Mouse (Mus musculus) lung, adult 18-20 months (tissue): Measurements from ENCODE around the gene Cbx4.

ENCODE experiments used
- DNase-seq, 2 experiments: peaks; one replicate each; pipeline ENCODE4 v3.0.0; 2022; ENCODE audit warnings: mixed read lengths in 2 of 2

Gene Cbx4

DNA sequence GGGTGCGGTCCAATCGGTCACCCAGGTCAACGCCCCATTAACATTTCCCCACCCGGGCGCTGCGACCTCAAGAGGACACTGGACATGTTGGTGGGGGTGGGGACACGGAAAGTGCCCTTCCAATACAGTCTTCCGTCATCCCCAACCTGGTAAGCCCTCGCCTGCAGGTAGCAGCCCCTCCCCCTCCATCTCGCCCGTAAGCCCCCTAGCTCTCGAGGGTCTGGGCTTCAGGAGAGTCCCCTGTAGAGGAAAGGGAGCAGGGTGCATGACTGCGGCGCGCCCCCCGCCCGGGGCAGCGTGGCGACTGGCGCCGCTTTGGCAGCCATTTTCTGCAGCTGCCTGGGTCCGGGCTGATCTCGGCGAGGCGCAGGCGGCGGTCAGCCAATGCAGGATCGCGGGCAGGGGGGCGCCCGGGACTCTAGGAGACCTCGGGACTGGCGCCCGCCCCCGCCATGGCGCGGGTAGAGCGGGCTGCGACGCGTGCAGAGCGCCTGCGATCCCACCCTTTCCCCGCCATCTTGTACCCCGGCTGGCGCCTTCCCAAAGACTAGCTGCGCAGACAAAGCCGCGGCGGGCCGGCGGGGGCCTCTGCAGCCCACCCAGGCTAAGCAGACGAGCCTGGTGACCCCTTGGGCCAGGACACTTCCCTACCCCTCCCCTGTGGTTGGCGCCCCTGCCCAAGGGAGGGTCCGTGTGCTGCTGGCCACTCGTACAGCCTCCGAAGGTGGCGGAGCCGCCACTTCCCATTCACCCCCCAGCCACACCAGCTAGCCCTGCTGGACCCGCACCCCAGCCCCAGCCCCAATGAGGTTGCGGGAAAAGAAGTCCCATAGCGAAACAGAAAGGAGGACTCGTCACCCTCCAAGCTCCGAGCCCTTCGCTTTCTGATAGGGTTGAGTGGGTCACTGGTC, 29.5 kb downstream of the Cbx4 start:
- peak; percentile 57 to 58 for DNase-seq

GRCm38 (mm10) chr11:119055571-119056131, 30.4 kb downstream of the Cbx4 start:
- DNase-seq: no peak

DNA sequence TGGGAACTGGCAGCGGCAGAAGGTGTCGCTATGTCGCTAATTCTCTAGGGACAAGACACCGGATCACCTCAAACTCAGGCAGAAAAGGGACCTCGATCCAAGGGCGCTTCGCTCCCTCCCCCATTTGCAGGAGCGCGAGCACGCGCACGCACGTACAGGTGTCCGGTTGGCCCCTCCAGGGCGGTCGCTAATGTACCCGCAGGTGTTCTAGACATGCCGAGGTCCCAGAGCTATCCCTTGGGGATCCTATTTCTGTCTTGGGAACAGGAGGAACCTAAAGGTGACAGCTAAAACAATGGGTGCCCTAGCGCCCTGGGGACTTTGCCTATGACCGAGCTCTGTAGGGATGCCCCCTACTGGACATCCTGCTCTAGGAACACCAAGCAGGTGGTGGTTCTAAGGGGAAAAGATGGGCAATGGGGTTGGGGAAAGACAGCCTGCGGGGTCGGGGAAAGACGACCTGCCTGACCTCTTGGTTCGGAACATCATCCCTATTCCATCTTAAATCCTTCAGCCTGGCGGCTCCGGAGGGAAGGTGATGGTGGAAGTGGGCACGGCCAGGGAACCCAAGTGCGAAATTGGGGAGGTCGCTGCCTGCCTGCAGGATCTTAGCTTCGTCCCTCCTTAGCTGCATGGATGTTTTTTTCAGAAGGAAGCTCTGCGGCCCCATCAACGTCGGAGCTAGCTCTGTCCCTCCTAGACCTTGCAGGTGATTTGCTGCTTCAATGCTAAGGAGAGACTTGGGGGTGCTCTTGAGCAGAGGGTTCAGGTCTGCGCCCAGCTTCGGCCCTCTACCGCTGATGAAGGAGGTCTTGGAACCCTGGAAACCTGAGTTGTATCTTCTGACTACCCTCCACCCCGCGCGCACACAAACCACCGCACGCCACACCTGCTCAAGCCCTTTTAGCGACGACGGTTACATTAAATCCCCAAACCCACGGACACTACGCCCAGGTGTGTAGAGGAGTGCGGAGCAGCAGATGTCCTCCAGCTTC, 31.4 kb downstream of the Cbx4 start:
- DNase-seq: peak in 1 of 2 experiments; percentile 33

- DNase-seq: no peak
These were observed 32.2 kb downstream of the Cbx4 start for GRCm38 (mm10) chr11:119053738-119054350.

DNA sequence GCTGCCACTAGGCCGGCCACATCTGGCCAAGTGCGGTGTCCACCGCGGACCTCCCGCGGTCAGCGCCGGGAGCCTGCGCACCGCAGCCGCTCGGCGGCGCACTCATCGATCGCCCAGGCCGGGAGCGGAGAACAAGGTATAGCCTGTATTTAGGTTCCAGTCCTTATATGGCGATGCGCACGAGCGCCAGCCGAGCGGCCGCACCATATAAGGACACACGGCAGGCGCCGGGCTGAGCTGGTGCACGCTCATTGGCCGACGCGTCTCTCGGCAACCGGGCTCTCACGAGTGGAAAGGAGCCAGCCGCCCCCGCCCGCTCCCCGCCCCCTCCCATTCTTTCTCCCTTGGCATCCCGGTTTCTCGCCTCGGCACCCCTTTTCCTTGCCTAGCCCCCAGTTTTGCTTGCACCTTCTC, 32.8 kb downstream of the Cbx4 start:
- peak; percentile 73 to 75 for DNase-seq

GRCm38 (mm10) chr11:119052661-119053256, 33.3 kb downstream of the Cbx4 start:
- no peak for DNase-seq

- DNase-seq: no peak
These were observed 33.9 kb downstream of the Cbx4 start for GRCm38 (mm10) chr11:119051927-119052660.

DNA sequence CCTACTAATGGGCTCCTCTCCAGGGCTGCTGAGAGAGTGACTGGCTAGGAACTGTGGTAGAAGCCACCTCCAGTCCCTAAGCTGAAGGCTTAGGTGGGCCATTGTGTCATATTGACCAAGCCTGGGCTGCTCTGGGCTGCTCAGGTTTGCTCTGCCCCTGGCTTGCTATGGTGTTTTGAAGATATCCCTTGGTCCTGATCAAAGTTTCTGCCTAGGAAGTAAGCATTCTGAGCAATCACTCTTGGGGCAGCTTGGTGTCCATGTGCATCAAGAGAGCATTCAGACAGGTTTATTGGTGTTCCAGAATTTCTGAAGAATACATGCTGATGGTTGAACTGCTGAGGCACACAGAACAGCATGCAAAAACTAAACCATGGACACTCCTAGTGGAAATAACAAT, 34.6 kb downstream of the Cbx4 start:
- DNase-seq: no peak

DNA sequence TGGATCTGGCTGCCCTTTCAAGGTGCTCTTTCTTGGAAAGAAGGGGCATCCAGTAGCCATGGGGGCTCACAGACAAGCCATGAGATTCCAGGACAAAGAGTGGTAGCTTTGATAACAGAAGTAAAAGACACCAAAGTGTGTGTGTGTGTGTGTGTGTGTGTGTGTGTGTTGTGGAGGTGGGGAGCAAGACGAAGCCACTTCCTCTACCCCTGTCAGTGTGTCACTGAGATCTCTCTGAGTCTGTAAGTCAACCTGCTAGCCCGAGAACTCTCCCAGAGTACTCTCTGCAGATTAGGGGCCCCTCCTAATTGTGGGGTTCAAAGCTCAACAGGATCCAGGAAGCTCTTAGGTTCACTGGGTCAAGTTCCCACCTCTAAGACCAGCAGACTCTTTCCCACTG, 35.7 kb downstream of the Cbx4 start:
- DNase-seq: no peak

DNA sequence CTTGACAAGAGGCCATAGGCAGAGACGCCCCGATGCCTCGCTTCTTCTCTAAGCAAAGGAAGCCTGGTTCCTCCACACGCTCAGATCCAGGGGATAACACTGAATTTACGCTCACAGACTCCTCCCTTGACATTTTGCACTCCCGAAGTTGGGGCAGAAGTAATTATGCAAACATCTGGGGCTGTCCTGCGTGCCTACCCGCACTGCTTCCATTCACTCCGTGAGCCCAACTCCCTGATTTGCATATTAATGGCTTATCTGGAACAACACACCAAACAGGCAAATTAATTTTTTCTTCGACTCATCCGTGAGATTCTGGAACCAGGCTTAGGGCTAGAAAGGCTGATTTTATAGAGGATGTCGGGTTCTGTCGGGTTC, 37.9 kb downstream of the Cbx4 start:
- DNase-seq: no peak

- no peak for DNase-seq
These were observed 38.5 kb downstream of the Cbx4 start for GRCm38 (mm10) chr11:119047261-119048132.

- DNase-seq: peak; percentile 69
These were observed 39.3 kb downstream of the Cbx4 start for GRCm38 (mm10) chr11:119046601-119047245.

DNA sequence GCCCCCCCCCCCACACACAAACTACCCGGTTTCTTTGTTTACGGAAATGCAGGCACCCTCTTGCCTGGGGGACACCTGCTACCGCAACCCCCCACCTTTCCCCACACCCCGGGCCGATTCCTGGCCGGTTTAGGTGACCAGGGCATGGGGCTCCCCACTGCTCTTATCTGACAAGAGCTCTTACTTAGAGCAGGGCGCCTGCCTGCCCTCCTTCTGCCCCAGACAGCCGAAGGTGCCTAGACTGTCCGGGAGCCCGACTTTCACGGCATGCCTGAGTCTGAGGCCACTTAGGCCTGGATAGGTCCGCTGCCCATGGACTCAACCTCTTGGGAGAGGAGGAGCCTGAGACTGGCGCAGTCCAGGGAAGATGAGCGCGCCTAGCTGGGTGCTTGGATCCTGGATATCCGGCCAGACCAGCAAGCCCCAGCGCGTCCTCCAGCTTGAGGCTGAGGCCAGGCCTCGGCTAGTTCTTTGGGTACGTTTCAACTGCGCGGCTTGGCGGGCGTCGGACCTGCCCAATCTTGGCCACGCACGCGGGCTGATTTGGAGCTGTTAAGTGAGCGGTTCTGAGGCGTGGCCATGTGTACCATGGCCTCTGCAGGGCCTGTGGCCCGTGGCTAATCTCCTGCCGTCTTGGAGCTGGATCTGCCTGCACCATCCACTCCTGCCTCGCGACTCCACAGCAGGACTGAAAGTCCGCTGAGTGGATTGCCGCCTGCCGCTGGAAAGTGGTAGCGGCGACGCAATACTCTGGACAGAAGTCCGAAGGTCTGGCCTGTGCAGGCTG, 41.3 kb downstream of the Cbx4 start:
- no peak for DNase-seq

DNA sequence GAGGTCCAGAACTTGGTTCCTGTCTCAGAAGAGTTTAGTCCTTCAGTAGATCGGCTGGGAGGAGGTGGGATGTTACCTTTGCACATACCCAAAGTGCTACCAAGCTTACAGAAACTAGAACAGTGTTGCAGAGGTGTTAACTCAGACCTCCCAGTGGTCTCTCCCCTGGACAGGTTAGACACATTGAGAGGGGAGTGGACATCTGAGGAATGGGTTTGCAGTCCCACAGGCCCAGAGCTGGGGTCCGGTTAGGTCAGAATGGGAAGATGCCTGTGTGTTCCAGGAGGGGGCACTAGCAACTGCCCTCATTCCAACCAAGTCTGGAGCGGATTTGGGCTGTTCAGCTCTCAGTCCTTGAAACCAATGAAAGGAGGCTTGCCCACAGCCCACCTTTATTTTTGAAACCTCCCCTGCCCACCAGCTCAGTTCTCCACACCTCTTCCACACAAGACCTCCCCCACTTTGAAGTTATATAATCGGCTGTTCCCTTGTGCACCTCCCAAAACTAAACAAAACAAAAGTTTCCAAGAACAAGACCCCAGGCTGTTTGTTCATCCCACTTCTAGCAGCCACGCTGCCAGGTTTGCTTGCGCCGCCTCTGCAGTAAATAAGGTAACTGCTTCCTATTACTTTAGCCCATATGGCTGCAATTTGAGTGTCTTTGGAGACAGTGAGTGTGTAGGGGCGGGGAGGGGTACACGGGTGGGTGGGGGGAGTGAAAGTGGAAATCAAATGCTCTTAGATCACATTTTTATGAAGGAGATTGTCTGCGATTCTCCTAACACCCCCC, 42.1 kb downstream of the Cbx4 start:
- DNase-seq: no peak

GRCm38 (mm10) chr11:119043273-119043540, 42.8 kb downstream of the Cbx4 start:
- DNase-seq: no peak

GRCm38 (mm10) chr11:119042466-119043272, 43.4 kb downstream of the Cbx4 start:
- no peak for DNase-seq

DNA sequence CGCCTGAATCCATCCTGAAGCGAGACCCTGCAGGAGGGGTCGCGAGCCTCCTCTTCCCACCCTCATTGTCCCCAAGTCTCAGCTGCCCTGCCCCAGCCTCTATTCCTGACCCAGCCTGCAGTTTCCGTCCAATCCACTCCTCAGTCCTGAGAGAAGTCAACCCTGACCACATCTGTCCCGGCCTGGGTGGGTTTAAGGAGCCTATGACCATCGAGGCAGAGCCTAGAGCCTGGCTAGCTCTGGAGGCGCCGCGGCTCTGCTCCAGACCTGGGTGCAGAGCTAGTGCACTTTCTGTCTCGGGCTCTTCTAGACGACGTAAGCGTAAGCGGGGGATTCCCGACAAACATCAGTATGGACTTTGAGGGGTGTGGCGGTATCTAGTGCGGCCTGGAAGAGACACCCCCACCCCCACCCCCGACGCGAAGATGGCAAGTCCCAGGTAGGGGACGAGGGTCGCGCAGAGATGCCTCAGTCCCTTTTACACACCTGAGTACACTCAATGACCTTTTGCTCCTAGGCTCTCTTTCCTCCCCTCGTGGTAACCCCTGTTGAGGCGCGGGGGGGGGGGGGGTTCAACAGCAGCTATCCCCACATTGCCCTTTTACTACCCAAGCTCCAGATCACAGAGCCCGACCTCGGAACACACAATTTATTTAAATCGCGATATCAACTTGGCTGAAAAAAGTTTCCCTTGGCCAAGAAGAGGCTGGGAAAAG, 44.1 kb downstream of the Cbx4 start:
- DNase-seq: no peak
